Mouse (Mus musculus) cerebellum, adult 2 months (tissue): ENCODE measurements around the gene Rbm4.

Experiments used
- CTCF ChIP-seq: fragments of 200-500 bp; IDR thresholded peaks from 2 replicates; pipeline ENCODE4 v1.5.1; 2011; ENCODE audit warnings: low read depth, mild to moderate bottlenecking, control low read depth, low read length, moderate library complexity, borderline replicate concordance; ENCODE audit not compliant: insufficient read depth
- POLR2A ChIP-seq: fragments of 200-500 bp; IDR thresholded peaks from 2 replicates; pipeline ENCODE4 v1.6.1; 2011; ENCODE audit warnings: low read length, control low read depth, borderline replicate concordance; ENCODE audit not compliant: insufficient read depth

DNA sequence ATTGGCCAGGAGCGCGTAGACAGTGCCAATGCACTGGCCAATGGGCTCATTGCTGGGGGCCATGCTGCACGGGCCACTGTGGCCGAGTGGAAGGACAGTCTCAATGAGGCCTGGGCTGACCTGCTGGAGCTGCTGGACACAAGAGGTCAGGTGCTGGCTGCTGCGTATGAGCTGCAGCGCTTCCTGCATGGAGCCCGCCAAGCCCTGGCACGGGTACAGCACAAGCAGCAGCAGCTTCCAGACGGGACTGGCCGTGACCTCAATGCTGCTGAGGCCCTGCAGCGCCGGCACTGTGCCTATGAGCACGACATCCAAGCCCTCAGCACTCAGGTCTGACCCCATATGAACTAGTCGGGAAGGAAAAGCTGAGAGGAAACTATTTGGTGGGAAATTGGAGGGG lies 47.1 kb downstream of the Rbm4 start:
- TF ChIP-seq CTCF (no peak), POLR2A (no peak)
